Mouse (Mus musculus): Measurements from ENCODE around the gene Kat6b.

Kat6b gene

GRCm38 (mm10) chr14:21592152-21592551 is 110.9 kb downstream of the Kat6b start:
- DNase-seq (ENCODE audit: low read depth, low spot score), result no peak

- DNase-seq (ENCODE audit: low read depth, low spot score), result no peak
Observed at GRCm38 (mm10) chr14:21592985-21593750, 111.9 kb downstream of the Kat6b start.

DNA sequence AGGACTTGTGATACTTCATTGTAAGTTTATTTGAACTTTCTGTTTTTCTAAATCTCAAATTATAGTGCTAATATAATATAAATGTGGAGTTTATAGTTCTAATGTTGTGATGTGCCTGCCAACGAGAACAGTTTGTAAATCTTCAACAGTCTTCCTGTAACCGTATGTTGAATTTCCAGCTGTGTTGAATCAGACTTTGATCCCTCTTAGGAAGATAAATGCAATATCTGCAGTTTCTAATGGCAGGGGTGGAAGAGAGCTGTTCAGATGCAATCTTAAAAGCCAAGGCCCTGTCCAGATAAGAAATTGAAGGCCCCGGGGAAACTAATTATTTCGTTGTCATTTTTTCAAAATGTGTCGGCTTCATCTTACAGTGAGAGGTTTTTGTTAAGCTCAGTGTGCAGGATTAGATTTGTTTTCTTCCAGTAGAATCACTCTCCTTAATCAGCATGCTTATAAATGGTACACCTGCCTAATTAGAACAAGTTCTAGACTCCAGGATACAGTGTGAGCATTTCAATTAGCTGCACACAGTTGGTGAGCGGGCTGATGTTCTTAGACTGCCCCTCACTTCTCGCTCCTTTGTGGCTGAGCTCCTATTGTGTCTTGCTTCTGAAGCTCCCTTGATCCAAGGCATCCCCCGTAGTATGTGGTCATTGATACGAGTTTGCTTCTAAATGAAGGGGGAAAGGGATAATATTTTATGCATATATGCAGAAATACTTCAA is 118.4 kb downstream of the Kat6b start:
- DNase-seq (ENCODE audit: low read depth, low spot score), result no peak

DNA sequence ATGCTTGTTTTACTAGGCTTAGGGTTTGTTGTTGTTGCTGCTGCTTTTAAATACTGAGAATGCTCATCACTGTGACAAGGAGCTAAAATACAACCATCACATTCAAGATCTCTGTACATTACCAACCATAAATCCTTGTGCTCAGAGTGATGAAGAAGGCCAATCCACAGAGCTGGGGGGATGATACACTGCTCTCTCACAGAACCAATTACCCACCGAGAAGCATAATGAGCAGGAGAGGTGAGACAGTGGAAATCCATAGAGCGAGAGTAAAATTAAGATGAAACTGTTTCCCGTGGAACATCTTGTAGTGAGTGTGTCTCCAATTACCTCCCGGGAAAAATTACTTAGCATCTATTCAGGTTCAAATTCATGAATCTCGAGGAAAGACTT is 118.9 kb downstream of the Kat6b start:
- DNase-seq (ENCODE audit: low read depth, low spot score), result no peak

GRCm38 (mm10) chr14:21600628-21601027 is 119.4 kb downstream of the Kat6b start:
- DNase-seq (ENCODE audit: low read depth, low spot score), result no peak

- DNase-seq (ENCODE audit: low read depth, low spot score), result no peak
Observed at GRCm38 (mm10) chr14:21602166-21602565, 120.9 kb downstream of the Kat6b start.

DNA sequence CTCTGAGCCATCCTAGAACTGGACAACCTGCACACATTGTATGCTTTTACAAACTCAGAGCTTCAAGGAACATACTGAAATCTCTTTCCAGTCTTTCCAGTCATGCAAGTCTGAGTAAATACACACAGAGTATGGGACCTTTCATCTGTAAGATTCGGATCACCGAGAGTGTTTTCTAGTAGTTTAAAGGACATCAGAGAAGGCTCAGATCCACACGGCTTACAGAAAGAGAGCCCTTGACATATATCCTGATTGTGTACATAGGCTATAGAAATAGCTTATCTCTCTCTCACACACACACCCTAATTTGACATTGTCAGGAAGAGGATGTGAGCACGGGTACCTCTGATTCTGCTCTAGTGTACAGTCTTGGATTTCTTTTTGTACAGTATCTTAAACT is 121.7 kb downstream of the Kat6b start:
- no peak for DNase-seq (ENCODE audit: low read depth, low spot score)

DNA sequence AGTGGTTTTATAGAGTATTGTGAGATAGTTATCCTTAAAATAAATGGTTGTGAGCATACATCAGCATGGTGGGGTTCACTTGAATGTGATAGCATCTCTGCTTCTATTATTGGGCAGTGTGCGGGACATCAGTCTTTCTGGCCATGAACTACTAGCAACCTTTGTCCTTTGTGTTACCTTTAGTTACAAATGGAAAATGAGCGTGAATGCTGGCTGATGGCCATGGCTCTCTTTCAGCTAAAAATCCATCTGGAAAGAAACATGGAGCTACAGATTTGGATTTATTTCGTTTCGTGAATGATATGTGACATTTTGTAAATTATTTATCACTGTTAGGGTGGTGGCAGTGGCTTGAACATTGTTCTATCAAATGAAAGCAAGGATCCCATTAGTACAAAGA is 126.5 kb downstream of the Kat6b start:
- no peak for DNase-seq (ENCODE audit: low read depth, low spot score)

GRCm38 (mm10) chr14:21608886-21609285 is 127.7 kb downstream of the Kat6b start:
- DNase-seq (ENCODE audit: low read depth, low spot score), result no peak

- DNase-seq (ENCODE audit: low read depth, low spot score), result peak; percentile 27
Observed at GRCm38 (mm10) chr14:21610224-21610623, 129.0 kb downstream of the Kat6b start.

- DNase-seq (ENCODE audit: low read depth, low spot score), result no peak
Observed at GRCm38 (mm10) chr14:21613031-21613430, 131.8 kb downstream of the Kat6b start.

GRCm38 (mm10) chr14:21614103-21614502 is 132.9 kb downstream of the Kat6b start:
- no peak for DNase-seq (ENCODE audit: low read depth, low spot score)

DNA sequence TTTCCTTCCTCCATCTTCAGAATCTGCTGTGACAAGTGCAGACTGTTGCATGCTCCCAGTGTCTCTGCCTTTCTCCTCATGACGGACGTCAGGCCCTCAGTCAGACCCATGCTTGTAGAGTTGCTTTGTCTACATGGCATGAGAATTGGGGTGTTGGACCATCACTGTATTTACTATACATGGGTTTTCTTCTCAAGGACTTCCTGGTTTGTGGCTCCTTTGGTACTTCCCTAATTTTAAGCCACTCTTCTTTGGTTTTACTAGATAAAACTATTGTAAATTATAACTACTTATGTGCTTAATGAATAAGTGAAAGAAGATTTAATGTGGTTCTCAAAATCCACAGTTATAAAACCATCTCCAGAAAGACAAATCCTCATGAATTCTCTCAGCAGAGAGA is 134.6 kb downstream of the Kat6b start:
- no peak for DNase-seq (ENCODE audit: low read depth, low spot score)

- no peak for DNase-seq (ENCODE audit: low read depth, low spot score)
Observed at GRCm38 (mm10) chr14:21617221-21617980, 136.2 kb downstream of the Kat6b start.

- no peak for DNase-seq (ENCODE audit: low read depth, low spot score)
Observed at GRCm38 (mm10) chr14:21619951-21620350, 138.7 kb downstream of the Kat6b start.

DNA sequence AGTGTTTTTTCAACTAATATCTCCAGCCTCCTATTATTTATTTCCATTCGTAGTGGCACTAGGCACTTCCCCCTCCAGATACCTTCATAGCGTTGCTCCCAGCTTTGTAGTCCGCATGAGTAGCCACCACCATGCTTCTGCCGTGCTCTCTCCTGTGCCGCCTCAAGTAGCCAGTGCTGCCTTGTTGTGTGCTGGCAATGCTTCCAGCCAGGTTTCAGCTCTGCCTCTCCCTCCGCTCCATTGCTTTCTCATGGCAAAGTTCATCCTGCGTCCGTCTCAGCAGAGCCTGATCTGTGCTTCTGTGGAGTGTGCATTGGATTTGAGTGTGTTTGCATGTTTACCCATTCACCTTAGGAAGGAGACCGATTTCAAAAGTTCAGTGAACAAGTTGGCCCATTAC is 144.7 kb downstream of the Kat6b start:
- no peak for DNase-seq (ENCODE audit: low read depth, low spot score)

DNA sequence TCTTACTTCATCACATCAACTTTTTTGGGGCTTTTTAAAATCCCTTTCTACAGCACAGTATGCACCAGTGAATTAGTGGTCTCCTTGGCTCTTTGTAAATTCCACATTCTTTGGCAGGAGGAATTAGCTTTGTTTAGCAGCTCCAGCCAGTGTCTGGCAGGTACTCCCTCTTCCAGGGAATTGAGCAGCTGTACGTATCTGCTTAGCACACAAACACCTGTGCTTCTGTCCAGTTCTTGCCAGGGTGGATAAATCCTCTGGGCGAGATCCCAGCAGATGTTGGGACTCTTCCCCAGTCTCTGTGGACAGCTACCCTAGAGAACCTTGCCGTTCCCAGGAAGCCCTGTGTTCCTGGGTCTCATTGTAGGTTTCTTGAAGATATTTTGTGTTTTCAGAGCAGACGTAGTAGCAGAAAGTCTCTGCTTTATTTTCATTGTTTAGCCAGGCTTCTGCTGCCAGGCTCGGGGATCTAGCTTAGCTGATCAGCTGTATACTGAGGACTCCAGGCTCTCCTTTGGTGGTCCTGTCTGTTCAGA is 150.5 kb downstream of the Kat6b start:
- DNase-seq (ENCODE audit: low read depth, low spot score), result peak; percentile 32

DNA sequence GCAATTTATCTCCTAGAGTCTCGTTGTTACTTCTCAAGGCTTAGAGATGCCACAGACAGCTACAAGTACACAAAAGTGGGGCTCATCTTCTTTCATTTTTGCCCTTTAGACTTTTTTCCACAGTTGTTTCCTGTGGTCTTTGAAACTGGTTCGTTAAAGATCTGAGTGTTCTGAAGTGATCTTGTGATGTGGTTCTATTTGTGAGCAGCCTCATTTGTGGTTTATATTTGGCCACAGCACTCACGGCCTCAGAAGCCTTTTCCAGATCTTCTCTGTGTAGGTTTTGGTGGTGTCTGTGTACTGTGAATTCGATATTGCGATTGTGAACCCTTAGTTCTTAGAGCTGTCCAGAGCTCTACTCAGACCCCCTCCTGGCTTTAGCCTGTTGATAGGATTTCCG is 155.3 kb downstream of the Kat6b start:
- no peak for DNase-seq (ENCODE audit: low read depth, low spot score)

- DNase-seq (ENCODE audit: low read depth, low spot score), result no peak
Observed at GRCm38 (mm10) chr14:21640806-21641435, 159.7 kb downstream of the Kat6b start.

DNA sequence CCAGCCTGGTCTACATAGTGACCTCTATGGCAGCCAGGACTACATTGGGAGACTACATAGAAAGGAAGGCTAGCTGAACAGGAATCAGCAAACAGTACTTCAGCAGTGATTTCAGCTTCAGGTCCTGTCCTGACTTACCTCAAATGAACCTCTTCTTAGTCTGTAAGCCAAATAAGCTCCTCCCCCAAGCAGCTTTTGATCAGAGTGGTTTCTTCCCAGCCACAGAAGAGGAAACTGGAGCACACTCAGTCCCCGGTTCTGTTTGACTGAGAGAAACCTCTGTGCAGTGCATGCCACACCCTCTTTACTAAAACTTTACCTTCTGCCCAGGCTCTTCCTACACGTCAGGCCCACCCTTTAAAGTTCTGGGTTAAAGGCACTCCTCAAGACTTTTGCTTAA is 172.6 kb downstream of the Kat6b start:
- DNase-seq (ENCODE audit: low read depth, low spot score), result no peak

GRCm38 (mm10) chr14:21659155-21659554 is 177.9 kb downstream of the Kat6b start:
- DNase-seq (ENCODE audit: low read depth, low spot score), result peak; percentile 41

- peak; percentile 57 for DNase-seq (ENCODE audit: low read depth, low spot score)
Observed at GRCm38 (mm10) chr14:21659652-21660051, 178.4 kb downstream of the Kat6b start.
